Comparison of ENCODE assay signal across 8 mouse cellular contexts in the genomic region with DNA sequence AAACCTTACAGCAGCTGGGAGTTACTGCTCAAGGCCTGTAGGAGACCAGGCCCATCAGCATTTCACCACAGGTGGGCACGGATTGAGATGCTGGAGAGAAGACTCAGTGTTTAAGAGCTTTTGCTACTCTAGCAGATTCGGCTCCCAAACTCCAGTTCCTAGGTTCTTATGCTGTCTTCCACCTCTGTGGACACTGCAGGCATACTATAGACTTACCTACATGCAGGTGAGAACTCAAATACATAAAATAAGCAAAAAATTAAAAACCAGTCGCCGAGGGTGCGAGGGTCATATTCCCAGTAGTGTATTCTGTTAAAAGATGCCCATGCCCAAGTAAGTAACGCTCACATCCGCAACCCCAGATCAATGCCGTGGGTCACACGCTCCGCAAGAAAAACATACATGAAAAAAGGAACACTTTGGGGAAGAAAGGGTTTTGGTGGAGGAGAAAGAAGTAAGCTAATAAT. TPM values are rescaled to one million over a fixed set of nuclear protein-coding genes. Genes with fewer than 3 reads are reported as not detected.
DNase-seq lines count a peak whose midpoint lies in the region; ATAC-seq lines count a peak whose summit lies in the region.

No protein-coding gene starts in this region.

- no peak for ATAC-seq in liver, embryonic 11.5 days (replicated peaks; ENCODE audit: low FRiP score)
- 0 out of 2 replicates have a peak, but pooled peaks have one; percentile 1 for ATAC-seq in embryonic facial prominence, embryonic 11.5 days (replicated peaks; ENCODE audit: insufficient number of reproducible peaks, low FRiP score, low TSS enrichment, low read depth)
- peak; percentile 6 for ATAC-seq in intestine, embryonic 14.5 days (replicated peaks; ENCODE audit: low FRiP score, low TSS enrichment, low read depth)
- peak; percentile 33 for ATAC-seq in neural tube, embryonic 13.5 days (ENCODE audit: low read depth)

- peaks cover 10% of the 10 kb centered on the region for H3K4me1 ChIP-seq in liver, embryonic 11.5 days (replicated peaks; ENCODE audit: control insufficient read depth, insufficient read depth, low read length)
- H3K4me1 ChIP-seq in embryonic facial prominence, embryonic 11.5 days (ENCODE audit: control insufficient read depth, insufficient read depth, low read length) = no peaks in the 10 kb centered on the region; the same call in 1 of the 2 replicates
- peaks cover 8% of the 10 kb centered on the region for H3K4me1 ChIP-seq in intestine, embryonic 14.5 days (replicated peaks; ENCODE audit: control insufficient read depth, insufficient read depth, low read length)
- peaks cover 26% of the 10 kb centered on the region for H3K4me1 ChIP-seq in neural tube, embryonic 13.5 days (replicated peaks)

- peak overlapping the region; percentile 39; the same call in 1 of the 2 replicates for H3K9ac ChIP-seq in liver, embryonic 11.5 days (ENCODE audit: low read depth, low read length)
- H3K9ac ChIP-seq in embryonic facial prominence, embryonic 11.5 days (replicated peaks; ENCODE audit: low read length) = no peak overlapping the region
- no peak overlapping the region for H3K9ac ChIP-seq in intestine, embryonic 14.5 days (ENCODE audit: low read length)
- no peak overlapping the region for H3K9ac ChIP-seq in neural tube, embryonic 13.5 days

- WGBS in liver, embryonic 11.5 days = 48% methylated on average over 10 of the region's 10 CpGs
- WGBS in embryonic facial prominence, embryonic 11.5 days = 37% methylated on average over 10 of the region's 10 CpGs
- WGBS in intestine, embryonic 14.5 days = 47% methylated on average over 10 of the region's 10 CpGs
- WGBS in neural tube, embryonic 13.5 days = 39% methylated on average over 10 of the region's 10 CpGs

- H3K9me3 ChIP-seq in liver, embryonic 11.5 days (ENCODE audit: control insufficient read depth, low read length) = no peaks in the 10 kb centered on the region
- H3K9me3 ChIP-seq in embryonic facial prominence, embryonic 11.5 days (replicated peaks; ENCODE audit: control insufficient read depth, low read length) = no peaks in the 10 kb centered on the region
- H3K9me3 ChIP-seq in intestine, embryonic 14.5 days (ENCODE audit: control insufficient read depth, low read length) = no peaks in the 10 kb centered on the region
- no peaks in the 10 kb centered on the region for H3K9me3 ChIP-seq in neural tube, embryonic 13.5 days

- H3K4me2 ChIP-seq in liver, embryonic 11.5 days = peak overlapping the region; percentile 68
- peak overlapping the region; percentile 14; the same call in 1 of the 2 replicates for H3K4me2 ChIP-seq in embryonic facial prominence, embryonic 11.5 days (ENCODE audit: low read depth, low read length)
- H3K4me2 ChIP-seq in intestine, embryonic 14.5 days (ENCODE audit: low read length) = peak overlapping the region; percentile 36
- peak overlapping the region; percentile 48 for H3K4me2 ChIP-seq in neural tube, embryonic 13.5 days

- H3K4me3 ChIP-seq in liver, embryonic 11.5 days (ENCODE audit: low read depth, low read length) = peak overlapping the region; percentile 84
- peak overlapping the region; percentile 58; the same call in 1 of the 2 replicates for H3K4me3 ChIP-seq in embryonic facial prominence, embryonic 11.5 days (ENCODE audit: low read depth, low read length)
- H3K4me3 ChIP-seq in intestine, embryonic 14.5 days (ENCODE audit: low read depth, low read length) = peak overlapping the region; percentile 75
- H3K4me3 ChIP-seq in neural tube, embryonic 13.5 days = peak overlapping the region; percentile 85

- no peaks in the 10 kb centered on the region for H3K27me3 ChIP-seq in liver, embryonic 11.5 days (replicated peaks; ENCODE audit: control insufficient read depth, insufficient read depth, low read length)
- no peaks in the 10 kb centered on the region for H3K27me3 ChIP-seq in embryonic facial prominence, embryonic 11.5 days (ENCODE audit: control insufficient read depth, insufficient read depth, low read length)
- no peaks in the 10 kb centered on the region for H3K27me3 ChIP-seq in intestine, embryonic 14.5 days (replicated peaks; ENCODE audit: control insufficient read depth, insufficient read depth, low read length)
- no peaks in the 10 kb centered on the region for H3K27me3 ChIP-seq in neural tube, embryonic 13.5 days

- DNase-seq in liver, embryonic 11.5 days (ENCODE audit: low spot score) = no peak
- DNase-seq in liver = no peak
- DNase-seq in embryonic facial prominence, embryonic 11.5 days (ENCODE audit: low spot score) = no peak
- DNase-seq in intestine, embryonic 14.5 days (ENCODE audit: low spot score) = no peak
- no peak for DNase-seq in gastrocnemius, postnatal 10 days
- no peak for DNase-seq in urinary bladder, adult 18-20 months (ENCODE audit: low spot score in 2 of 2)
- no peak for DNase-seq in spleen, postnatal 4 days (ENCODE audit: low spot score in 2 of 2)

- no peak overlapping the region for H3K27ac ChIP-seq in liver, embryonic 11.5 days (ENCODE audit: low read depth, low read length)
- no peak overlapping the region for H3K27ac ChIP-seq in embryonic facial prominence, embryonic 11.5 days (replicated peaks; ENCODE audit: low read depth, low read length)
- H3K27ac ChIP-seq in intestine, embryonic 14.5 days (ENCODE audit: low read depth) = no peak overlapping the region
- no peak overlapping the region for H3K27ac ChIP-seq in neural tube, embryonic 13.5 days (replicated peaks)

- 0 out of 2 replicates have a peak, but pooled peaks cover 3% of the 10 kb centered on the region for H3K36me3 ChIP-seq in liver, embryonic 11.5 days (ENCODE audit: control insufficient read depth, insufficient read depth, low read length)
- H3K36me3 ChIP-seq in embryonic facial prominence, embryonic 11.5 days (replicated peaks; ENCODE audit: control insufficient read depth, insufficient read depth, low read depth, low read length) = no peaks in the 10 kb centered on the region
- H3K36me3 ChIP-seq in intestine, embryonic 14.5 days (ENCODE audit: control insufficient read depth, insufficient read depth, low read length) = peaks cover 6% of the 10 kb centered on the region; the same call in 1 of the 2 replicates
- H3K36me3 ChIP-seq in neural tube, embryonic 13.5 days = peaks cover 6% of the 10 kb centered on the region; the same call in 1 of the 2 replicates

RNA-seq across cellular contexts. Expression of gene Ap2s1, which starts 0.6 kb away (rescaled TPM):
- 289 and 300 TPM in 2 replicates for polyA plus RNA-seq in liver, embryonic 11.5 days (2014; fragmentation: Nextera tagmentation; extraction: Ambion mirVana)
- 262 and 279 TPM in 2 replicates for polyA plus RNA-seq in embryonic facial prominence, embryonic 11.5 days (2014; fragmentation: Nextera tagmentation; extraction: Ambion mirVana)
- 255 and 270 TPM in 2 replicates for polyA plus RNA-seq in intestine, embryonic 14.5 days (2014; fragmentation: Nextera tagmentation; extraction: Ambion mirVana)
- polyA plus RNA-seq in neural tube, embryonic 13.5 days (2015; fragmentation: Nextera tagmentation; extraction: Ambion mirVana) = 372 and 378 TPM in 2 replicates
- total RNA-seq in gastrocnemius, postnatal 10 days (2021) = 10 to 100 TPM; 65.4 to 71.9 TPM

RNA-seq across cellular contexts. Expression of gene Ceacam9, which starts 15.9 kb away (rescaled TPM):
- not detected in 2 replicates for polyA plus RNA-seq in liver, embryonic 11.5 days (2014; fragmentation: Nextera tagmentation; extraction: Ambion mirVana)
- polyA plus RNA-seq in embryonic facial prominence, embryonic 11.5 days (2014; fragmentation: Nextera tagmentation; extraction: Ambion mirVana) = not detected in 2 replicates
- not detected in 2 replicates for polyA plus RNA-seq in intestine, embryonic 14.5 days (2014; fragmentation: Nextera tagmentation; extraction: Ambion mirVana)
- not detected in 2 replicates for polyA plus RNA-seq in neural tube, embryonic 13.5 days (2015; fragmentation: Nextera tagmentation; extraction: Ambion mirVana)
- not detected for total RNA-seq in gastrocnemius, postnatal 10 days (2021)

RNA-seq across cellular contexts. Expression of gene Slc1a5, which starts 43.5 kb away (rescaled TPM):
- polyA plus RNA-seq in liver, embryonic 11.5 days (2014; fragmentation: Nextera tagmentation; extraction: Ambion mirVana) = 58.4 and 67.9 TPM in 2 replicates
- 19.6 and 19.7 TPM in 2 replicates for polyA plus RNA-seq in embryonic facial prominence, embryonic 11.5 days (2014; fragmentation: Nextera tagmentation; extraction: Ambion mirVana)
- 41.5 and 43.9 TPM in 2 replicates for polyA plus RNA-seq in intestine, embryonic 14.5 days (2014; fragmentation: Nextera tagmentation; extraction: Ambion mirVana)
- 8.8 and 9.0 TPM in 2 replicates for polyA plus RNA-seq in neural tube, embryonic 13.5 days (2015; fragmentation: Nextera tagmentation; extraction: Ambion mirVana)
- 10 to 100 TPM; 32.5 to 34.9 TPM for total RNA-seq in gastrocnemius, postnatal 10 days (2021)

Comparison
In these comparisons a context has a peak if more than half of its experiments do, and no peak if none do; other contexts are left out.
1. H3K4me2 ChIP-seq: peak in every context shown above with its lines; median percentile 68 in liver, embryonic 11.5 days; 48 in neural tube, embryonic 13.5 days; 36 in intestine, embryonic 14.5 days; 14 in embryonic facial prominence, embryonic 11.5 days.